Mouse (Mus musculus): ENCODE measurements around the gene Gnai1.
"Not testable (repeated sequence)": the region's sequence is repeated elsewhere in the genome, so short reads cannot be mapped to it uniquely, and the experiment has no call there.

Gene Gnai1

DNA sequence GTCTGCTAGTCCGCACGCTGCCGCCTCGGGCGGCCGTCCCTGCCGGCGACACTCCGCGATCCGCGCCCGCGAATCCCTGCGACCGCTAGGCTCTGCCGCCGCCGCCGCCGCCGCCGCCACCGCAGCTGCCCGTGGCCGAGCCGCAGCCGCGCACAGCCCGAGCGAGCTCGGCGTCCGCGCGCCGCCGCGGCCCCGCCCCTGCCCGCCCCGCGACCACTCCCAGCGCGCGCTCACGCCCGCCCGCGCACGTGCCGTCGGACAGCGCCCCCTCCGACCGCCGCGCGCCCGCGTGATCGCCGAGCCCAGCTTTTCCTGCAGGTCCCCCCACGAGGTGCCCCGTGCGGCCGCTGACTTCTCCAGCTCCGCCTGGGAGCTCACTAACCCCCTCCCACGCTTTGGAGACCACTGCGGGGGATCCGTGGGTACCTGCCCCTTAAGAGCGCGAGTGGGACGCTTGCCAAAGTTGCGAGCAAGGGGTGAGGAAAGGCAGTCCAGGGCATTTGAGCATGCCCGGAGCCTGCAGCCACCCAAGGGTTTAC is at the start of gene Gnai1:
Gnai1 (minus strand) TSS at position 75 of the 539 bp plus-strand sequence.
- no peak for DNase-seq (ENCODE audit: low spot score in 2 of 2)

DNA sequence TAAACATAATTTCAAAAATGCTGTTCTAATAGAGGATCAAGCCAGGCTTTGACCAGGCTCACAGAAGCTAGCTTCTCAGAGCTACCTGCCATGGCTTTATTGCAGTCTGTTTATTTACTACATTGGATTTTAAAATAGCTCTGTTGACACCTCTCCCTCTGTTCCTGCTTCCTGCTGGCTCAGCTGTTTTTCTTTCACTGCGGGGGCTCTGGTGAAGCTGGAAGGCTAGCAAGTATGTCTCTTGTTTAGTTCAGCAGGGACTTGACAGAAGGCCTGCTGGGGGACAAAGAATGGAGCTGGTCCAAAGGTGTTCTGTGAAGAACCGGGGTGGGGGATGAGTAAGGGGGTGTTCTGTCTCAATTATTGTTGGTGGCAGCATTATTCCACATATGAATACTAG is 7.7 kb upstream of the Gnai1 start:
- no peak for DNase-seq (ENCODE audit: low spot score in 2 of 2)

DNA sequence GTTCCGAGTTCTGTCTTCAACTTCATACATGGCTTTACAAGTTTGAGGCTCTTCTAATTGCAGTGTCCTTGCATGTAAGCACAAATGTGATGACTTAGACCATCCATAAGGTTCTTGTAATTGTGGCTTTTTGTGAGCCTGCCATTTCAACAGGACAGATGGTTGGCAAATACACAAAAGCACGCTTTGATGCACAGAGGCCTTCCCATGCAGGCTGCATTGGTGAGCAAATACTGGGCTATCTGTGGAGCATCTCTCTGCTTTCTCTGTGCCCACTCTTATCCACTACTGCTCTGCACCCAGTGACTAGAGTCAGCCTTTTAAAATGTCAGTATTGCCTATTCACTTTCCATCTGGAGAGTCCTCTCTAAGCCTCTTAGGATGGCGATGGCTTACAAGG is 5.3 kb upstream of the Gnai1 start:
- DNase-seq (ENCODE audit: low spot score in 2 of 2): no peak

- no peak for DNase-seq (ENCODE audit: low spot score in 2 of 2)
Observed at GRCm38 (mm10) chr5:18360956-18361355, 801 bp upstream of the Gnai1 start.

- no peak for DNase-seq (ENCODE audit: low spot score in 2 of 2)
Observed at GRCm38 (mm10) chr5:18359376-18360280, 527 bp downstream of the Gnai1 start.

DNA sequence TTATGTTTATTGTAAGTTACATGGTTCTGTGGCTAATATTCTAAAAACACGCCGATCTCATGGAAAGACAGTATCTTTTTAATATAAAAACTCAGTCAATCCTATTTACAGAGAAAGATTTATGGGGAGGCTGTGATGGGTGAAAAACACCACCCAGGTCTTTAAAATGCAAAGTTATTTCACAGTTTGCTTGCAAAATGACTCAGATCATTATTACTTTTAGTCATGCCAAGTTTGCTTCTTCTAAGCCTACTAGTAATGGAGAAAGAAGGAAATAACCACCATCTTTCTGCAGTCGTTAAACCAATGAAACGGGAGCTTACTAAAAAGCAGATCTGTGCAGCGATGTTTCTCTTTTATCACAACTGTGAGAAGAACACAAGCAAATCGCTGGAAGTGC is 1.4 kb downstream of the Gnai1 start:
- DNase-seq (ENCODE audit: low spot score in 2 of 2): no peak

DNA sequence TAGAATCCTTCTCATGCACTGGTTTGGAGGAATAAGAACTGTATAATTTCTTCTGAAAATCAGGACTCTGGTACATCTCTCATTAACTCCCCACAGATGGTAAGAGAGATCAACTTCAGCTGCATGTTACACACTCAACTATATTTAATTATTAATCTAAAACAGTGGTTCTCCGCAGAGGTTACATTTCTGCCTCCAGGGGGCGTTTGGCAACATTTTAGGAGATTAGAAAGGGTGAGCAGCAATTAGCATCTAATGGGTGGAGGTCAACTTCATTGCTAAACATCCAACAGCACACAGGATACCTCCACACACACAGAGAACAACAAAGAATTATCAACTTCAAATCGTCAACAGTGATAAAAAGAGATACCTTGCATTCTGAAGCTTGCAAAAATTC is 2.0 kb downstream of the Gnai1 start:
- DNase-seq (ENCODE audit: low spot score in 2 of 2): no peak

GRCm38 (mm10) chr5:18347297-18347696 is 12.9 kb downstream of the Gnai1 start:
- no peak for DNase-seq (ENCODE audit: low spot score in 2 of 2)

DNA sequence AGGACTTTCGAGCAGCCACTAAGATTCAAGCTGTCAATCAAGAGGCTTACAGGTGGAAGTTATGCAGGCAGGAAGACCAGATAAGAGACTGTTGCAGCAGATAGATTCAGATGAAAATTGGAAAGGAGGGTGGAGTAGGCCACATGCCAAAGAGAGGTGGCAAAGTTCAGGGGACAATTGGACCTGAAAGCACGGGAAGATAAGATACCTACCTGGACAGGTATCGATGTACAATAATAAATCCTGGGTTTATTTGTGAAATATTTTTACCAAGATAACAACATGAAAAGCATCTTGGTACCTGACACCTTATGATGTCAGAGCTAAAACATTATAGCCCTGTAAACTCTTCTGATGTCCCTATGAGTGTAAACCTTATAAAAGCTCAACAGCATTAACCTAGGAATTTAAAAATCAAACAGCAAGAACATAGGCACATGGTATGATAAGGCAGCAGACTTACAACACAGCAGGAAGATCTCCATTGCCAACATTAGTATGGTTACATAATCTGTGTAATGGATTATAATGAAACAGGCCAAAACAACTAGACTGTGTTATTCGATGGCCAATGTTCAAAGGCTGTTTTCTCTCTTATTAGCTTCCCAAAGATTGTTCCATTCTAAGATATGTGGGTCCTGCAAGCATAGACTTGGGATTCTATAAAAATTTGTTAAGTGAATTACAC is 16.6 kb downstream of the Gnai1 start:
- no peak for DNase-seq (ENCODE audit: low spot score in 2 of 2)

DNA sequence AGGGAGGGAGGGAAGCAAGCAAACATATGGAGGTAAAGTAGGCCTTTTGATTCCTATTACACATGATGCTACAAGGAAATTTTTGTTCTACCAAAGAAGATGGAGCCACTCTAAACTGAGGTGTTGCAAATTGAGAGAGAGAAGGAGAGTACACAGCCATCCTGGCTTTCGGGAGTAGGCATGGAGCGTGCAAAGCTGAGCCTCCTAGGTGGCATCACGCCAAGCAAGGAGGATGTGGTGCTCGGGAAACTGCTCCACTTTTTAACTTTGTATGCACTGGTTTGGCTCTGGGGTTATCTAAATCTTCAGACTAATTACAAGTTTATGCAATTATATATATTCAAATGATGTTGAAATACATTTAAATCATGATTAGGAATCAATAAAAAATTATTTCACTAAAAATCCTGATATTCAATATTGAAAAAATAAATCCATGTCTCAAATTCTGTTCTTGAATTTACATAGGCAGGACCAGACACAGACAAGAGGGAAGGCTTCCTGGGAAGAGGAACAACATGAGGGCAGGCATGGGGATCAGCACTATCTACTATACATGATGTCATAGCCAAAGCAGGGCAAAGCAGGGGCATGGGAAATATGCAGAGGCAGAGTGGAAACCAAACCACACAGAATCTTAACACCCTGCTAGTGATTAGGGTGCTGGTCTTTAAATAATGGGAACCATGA is 17.2 kb downstream of the Gnai1 start:
- no peak for DNase-seq (ENCODE audit: low spot score in 2 of 2)

DNA sequence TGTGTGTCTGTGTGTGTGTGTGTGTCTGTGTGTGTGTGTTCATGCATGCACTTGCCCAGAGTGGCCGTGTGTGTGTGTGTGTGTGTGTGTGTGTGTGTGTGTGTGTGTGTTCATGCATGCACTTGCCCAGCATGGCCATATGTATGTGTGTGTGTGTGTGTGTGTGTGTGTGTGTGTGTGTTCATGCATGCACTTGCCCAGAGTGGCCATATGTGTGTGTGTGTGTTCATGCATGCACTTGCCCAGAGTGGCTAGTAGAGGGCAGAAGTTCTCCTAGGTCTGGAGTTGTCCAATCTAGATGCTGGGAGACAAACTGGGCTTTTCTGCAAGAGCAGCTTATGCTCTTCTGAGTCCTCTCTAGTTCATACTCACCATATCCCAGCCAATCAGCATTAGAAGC is 18.3 kb downstream of the Gnai1 start:
- DNase-seq (ENCODE audit: low spot score in 2 of 2): not testable (repeated sequence)

DNA sequence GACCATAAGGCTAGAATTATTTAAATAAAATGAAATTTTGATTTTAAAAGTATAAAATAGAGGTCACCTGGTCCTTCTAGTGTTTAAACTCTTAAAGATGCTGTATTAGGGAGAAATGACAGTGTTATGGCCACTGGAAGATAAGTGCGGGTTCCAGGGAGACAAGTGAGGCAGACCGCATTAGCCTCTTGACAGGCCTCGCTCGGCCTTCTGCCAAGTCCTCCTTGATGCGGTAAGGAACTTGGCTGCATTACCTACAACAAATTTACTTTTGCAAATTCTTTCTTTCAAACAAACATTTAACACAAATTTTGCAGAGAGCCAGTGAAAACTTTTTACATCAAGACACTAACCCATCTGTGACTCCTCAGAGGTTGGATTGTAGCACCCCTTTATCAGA is 27.9 kb downstream of the Gnai1 start:
- no peak for DNase-seq (ENCODE audit: low spot score in 2 of 2)

DNA sequence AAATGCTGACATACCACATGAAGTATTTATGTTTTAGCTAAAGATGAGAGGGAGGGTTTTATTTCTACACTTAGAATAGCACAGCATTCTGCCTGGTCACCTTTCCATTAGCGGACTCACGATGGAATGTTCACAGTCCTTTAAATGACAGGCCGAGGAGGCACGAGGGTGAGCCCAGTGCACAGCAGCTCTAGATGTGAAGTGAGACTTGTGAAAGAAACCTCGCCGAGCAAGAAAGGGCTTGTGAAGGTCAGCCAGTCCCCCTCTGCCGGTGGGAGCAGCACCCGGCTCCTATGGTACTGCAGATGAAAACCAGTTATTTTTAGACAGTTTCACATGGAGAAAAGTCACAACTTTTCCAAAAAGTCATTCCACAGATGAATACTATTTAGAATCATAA is 29.4 kb downstream of the Gnai1 start:
- no peak for DNase-seq (ENCODE audit: low spot score in 2 of 2)

DNA sequence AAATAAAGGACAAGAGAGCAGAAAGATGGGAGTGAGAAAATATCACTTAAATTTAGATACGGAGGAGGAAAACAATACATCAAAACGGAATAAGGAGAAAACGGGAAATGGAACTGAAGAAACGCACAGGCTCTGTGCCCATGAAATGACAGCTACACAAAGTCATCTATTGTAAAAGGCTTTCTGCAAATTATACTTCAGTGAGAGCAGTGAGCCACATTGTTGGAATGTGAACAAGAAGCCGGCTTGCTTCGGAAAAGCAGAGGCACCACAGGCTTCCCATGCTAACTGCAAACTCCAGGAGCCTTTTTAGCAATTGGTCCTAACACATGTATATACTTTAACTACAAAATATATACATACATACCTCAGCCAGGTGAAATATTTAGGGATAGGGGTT is 34.0 kb downstream of the Gnai1 start:
- DNase-seq (ENCODE audit: low spot score in 2 of 2): no peak

DNA sequence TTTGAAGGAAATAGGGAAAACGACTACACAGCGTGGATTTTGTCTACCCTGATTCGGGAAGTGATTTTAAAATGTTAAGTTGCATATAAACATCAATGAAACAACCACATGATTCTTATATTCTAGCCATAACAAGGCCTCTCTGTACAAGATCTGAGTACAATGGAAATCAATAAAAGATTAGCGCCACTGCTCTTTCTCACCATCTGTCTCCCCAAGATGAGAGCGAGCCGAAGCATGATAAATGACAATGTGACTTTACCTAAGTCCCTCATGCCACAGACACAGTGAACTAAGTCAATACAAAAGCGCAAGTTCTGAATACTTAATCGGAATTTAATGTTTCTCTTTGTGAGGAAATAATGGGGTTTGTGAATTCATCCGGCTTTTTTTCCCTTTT is 36.6 kb downstream of the Gnai1 start:
- DNase-seq (ENCODE audit: low spot score in 2 of 2): no peak

- no peak for DNase-seq (ENCODE audit: low spot score in 2 of 2)
Observed at GRCm38 (mm10) chr5:18321661-18322060, 38.5 kb downstream of the Gnai1 start.

GRCm38 (mm10) chr5:18318846-18319245 is 41.3 kb downstream of the Gnai1 start:
- DNase-seq (ENCODE audit: low spot score in 2 of 2): no peak

DNA sequence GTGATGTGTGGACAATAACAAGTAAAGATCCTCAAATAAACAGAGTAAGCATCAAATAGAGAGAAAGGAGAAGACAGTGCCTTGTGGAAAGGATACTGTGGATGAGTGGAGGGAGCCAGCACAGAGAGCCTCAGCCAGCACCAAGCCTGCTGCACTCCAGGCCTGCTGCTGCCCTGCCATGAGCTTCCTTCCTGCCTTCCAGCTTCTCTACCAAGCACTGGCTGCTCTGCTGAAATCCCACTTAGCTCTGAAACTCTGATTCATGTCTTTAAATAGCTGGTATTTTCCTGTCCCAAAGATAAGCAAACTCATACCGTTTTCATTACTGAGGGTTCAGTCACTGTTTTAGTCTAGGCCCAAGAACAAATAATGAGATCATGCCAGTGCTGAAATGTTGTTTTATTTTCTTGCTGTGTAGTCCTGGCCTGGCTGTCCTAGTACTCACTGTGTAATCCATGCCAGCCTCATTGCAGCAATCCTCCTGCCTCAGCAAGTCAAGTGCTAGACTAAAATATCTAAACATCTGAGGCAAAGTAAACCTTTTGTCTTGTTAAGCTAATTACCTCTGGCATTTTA is 52.8 kb downstream of the Gnai1 start:
- no peak for DNase-seq (ENCODE audit: low spot score in 2 of 2)

DNA sequence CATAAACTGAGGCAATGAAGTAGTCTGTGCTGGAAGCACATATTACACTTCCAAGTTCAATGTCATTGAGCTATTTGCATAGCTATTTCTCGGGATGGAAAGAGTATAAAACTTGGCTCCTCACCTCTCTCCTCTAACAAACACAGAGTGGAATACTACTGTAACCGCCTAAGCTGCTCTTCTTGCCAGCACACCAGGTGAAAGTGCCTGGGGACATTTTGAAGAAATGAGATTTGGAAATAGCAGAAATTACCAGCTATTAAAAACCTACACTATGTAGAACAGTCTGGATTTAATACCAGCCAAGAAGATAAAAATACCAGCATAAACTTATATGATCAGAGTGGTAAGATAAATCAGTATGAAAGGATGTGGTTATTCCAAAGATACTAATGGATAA is 63.6 kb downstream of the Gnai1 start:
- no peak for DNase-seq (ENCODE audit: low spot score in 2 of 2)

- DNase-seq (ENCODE audit: low spot score in 2 of 2): no peak
Observed at GRCm38 (mm10) chr5:18292744-18293143, 67.4 kb downstream of the Gnai1 start.

- DNase-seq (ENCODE audit: low spot score in 2 of 2): no peak
Observed at GRCm38 (mm10) chr5:18289530-18289929, 70.6 kb downstream of the Gnai1 start.

DNA sequence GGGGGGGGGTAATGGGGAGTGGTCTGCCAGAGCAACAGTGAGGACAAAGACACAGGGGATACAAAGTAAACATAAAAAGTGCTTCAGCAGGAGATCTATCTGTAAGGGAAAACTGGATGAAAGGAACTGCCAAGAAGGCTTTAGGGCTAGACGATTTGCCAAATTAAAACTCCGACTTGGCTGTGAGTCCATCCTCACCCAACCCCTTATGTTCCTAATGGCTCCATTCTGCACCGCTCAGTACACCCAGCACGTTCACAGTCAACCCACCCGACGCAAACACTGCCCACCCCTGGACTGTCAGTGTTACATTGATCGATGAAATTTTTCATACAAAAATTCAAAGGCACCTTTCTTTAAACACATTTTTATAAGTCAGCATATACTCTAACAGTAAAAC is 71.5 kb downstream of the Gnai1 start:
- no peak for DNase-seq (ENCODE audit: low spot score in 2 of 2)
